Mouse (Mus musculus): Measurements from ENCODE around the gene Lrp5. TPM values are rescaled to one million over a fixed set of nuclear protein-coding genes. Genes with fewer than 3 reads are reported as not detected.

Gene Lrp5
- total and polyA plus RNA-seq, 2 experiments from 2014 or later = 1.1 to 17.6 TPM

GRCm38 (mm10) chr19:3575632-3576384 is 110.6 kb downstream of the Lrp5 start, which contains the start of gene Ppp6r3:
Ppp6r3 (minus strand) TSS chr19:3575749.
- H3K9ac ChIP-seq (replicated peaks; ENCODE audit: low read length) = peak within 1 kb of the TSS; percentile 77
- peak within 1 kb of the TSS; percentile 74 for H3K4me3 ChIP-seq (ENCODE audit: low read length)
- ATAC-seq = peak; percentile 98
- no peaks in the 10 kb centered on the region for H3K9me3 ChIP-seq (ENCODE audit: low read length)
- TF ChIP-seq CTCF (IDR thresholded peaks at IDR 0.05; ENCODE audit: low read depth) = no peak
- DNase-seq (ENCODE audit: low spot score) = peak; percentile 99
- no peaks in the 10 kb centered on the region for H3K36me3 ChIP-seq (ENCODE audit: insufficient read depth, low read length)
- peak within 1 kb of the TSS; percentile 71 for H3K4me2 ChIP-seq (ENCODE audit: low read depth, low read length)
- H3K27me3 ChIP-seq (ENCODE audit: insufficient read depth, low read length) = no peaks in the 10 kb centered on the region
- peaks cover 20% of the 10 kb centered on the region for H3K4me1 ChIP-seq (ENCODE audit: insufficient read depth, low read length)
- under 1% methylated on average over 51 of the region's 51 CpGs for WGBS
- H3K27ac ChIP-seq = peak within 1 kb of the TSS; percentile 93

- no peak for TF ChIP-seq CTCF (IDR thresholded peaks at IDR 0.05; ENCODE audit: low read depth)
- Histone ChIP-seq H3K9ac (replicated peaks; ENCODE audit: low read length) (peak overlapping the region; percentile 77), H3K27me3 (ENCODE audit: insufficient read depth, low read length) (no peaks in the 10 kb centered on the region), H3K36me3 (ENCODE audit: insufficient read depth, low read length) (no peaks in the 10 kb centered on the region), H3K4me2 (ENCODE audit: low read depth, low read length) (peak overlapping the region; percentile 71), H3K9me3 (ENCODE audit: low read length) (no peaks in the 10 kb centered on the region), H3K27ac (peak overlapping the region; percentile 93), H3K4me1 (ENCODE audit: insufficient read depth, low read length) (peaks cover 20% of the 10 kb centered on the region), H3K4me3 (ENCODE audit: low read length) (peak overlapping the region; percentile 74)
- WGBS = 0% methylated on average over 46 of the region's 50 CpGs
- ATAC-seq (peak; percentile 43), DNase-seq (ENCODE audit: low spot score) (peak; percentile 71)
These were observed 111.1 kb downstream of the Lrp5 start for GRCm38 (mm10) chr19:3575276-3575631.

- Histone ChIP-seq H3K36me3 (ENCODE audit: insufficient read depth, low read length) (no peaks in the 10 kb centered on the region), H3K4me2 (ENCODE audit: low read depth, low read length) (peak overlapping the region; percentile 71), H3K27ac (peak overlapping the region; percentile 93), H3K9me3 (ENCODE audit: low read length) (no peaks in the 10 kb centered on the region), H3K4me3 (ENCODE audit: low read length) (peak overlapping the region; percentile 74), H3K4me1 (ENCODE audit: insufficient read depth, low read length) (peaks cover 20% of the 10 kb centered on the region), H3K9ac (replicated peaks; ENCODE audit: low read length) (peak overlapping the region; percentile 77), H3K27me3 (ENCODE audit: insufficient read depth, low read length) (no peaks in the 10 kb centered on the region)
- ATAC-seq (no peak), DNase-seq (ENCODE audit: low spot score) (no peak)
- TF ChIP-seq CTCF (IDR thresholded peaks at IDR 0.05; ENCODE audit: low read depth) = no peak
- 2% methylated on average over 9 of the region's 9 CpGs for WGBS
These were observed 111.7 kb downstream of the Lrp5 start for GRCm38 (mm10) chr19:3574593-3575094.

GRCm38 (mm10) chr19:3564309-3564708 is 122.1 kb downstream of the Lrp5 start:
- Histone ChIP-seq H3K36me3 (ENCODE audit: insufficient read depth, low read length) (no peaks in the 10 kb centered on the region), H3K27me3 (ENCODE audit: insufficient read depth, low read length) (no peaks in the 10 kb centered on the region), H3K4me3 (ENCODE audit: low read length) (no peak overlapping the region), H3K4me1 (ENCODE audit: insufficient read depth, low read length) (no peaks in the 10 kb centered on the region), H3K9me3 (ENCODE audit: low read length) (no peaks in the 10 kb centered on the region), H3K27ac (no peak overlapping the region), H3K4me2 (ENCODE audit: low read depth, low read length) (no peak overlapping the region), H3K9ac (replicated peaks; ENCODE audit: low read length) (no peak overlapping the region)
- 61% methylated on average over 3 of the region's 3 CpGs for WGBS
- peak; percentile 10 for DNase-seq (ENCODE audit: low spot score)
- ATAC-seq = no peak
- TF ChIP-seq CTCF (IDR thresholded peaks at IDR 0.05; ENCODE audit: low read depth) = no peak

- Histone ChIP-seq H3K9me3 (ENCODE audit: low read length) (no peaks in the 10 kb centered on the region), H3K4me2 (ENCODE audit: low read depth, low read length) (no peak overlapping the region), H3K9ac (replicated peaks; ENCODE audit: low read length) (no peak overlapping the region), H3K27ac (no peak overlapping the region), H3K4me1 (ENCODE audit: insufficient read depth, low read length) (no peaks in the 10 kb centered on the region), H3K36me3 (ENCODE audit: insufficient read depth, low read length) (no peaks in the 10 kb centered on the region), H3K4me3 (ENCODE audit: low read length) (no peak overlapping the region), H3K27me3 (ENCODE audit: insufficient read depth, low read length) (no peaks in the 10 kb centered on the region)
- TF ChIP-seq CTCF (IDR thresholded peaks at IDR 0.05; ENCODE audit: low read depth) = no peak
- 81% methylated on average over 6 of the region's 6 CpGs for WGBS
- DNase-seq (ENCODE audit: low spot score) (no peak), ATAC-seq (no peak)
These were observed 123.6 kb downstream of the Lrp5 start for GRCm38 (mm10) chr19:3562752-3563151.

GRCm38 (mm10) chr19:3562298-3562697 is 124.1 kb downstream of the Lrp5 start:
- Histone ChIP-seq H3K4me3 (ENCODE audit: low read length) (no peak overlapping the region), H3K9me3 (ENCODE audit: low read length) (no peaks in the 10 kb centered on the region), H3K27me3 (ENCODE audit: insufficient read depth, low read length) (no peaks in the 10 kb centered on the region), H3K36me3 (ENCODE audit: insufficient read depth, low read length) (no peaks in the 10 kb centered on the region), H3K4me1 (ENCODE audit: insufficient read depth, low read length) (no peaks in the 10 kb centered on the region), H3K4me2 (ENCODE audit: low read depth, low read length) (no peak overlapping the region), H3K27ac (no peak overlapping the region), H3K9ac (replicated peaks; ENCODE audit: low read length) (no peak overlapping the region)
- no peak for TF ChIP-seq CTCF (IDR thresholded peaks at IDR 0.05; ENCODE audit: low read depth)
- ATAC-seq (no peak), DNase-seq (ENCODE audit: low spot score) (no peak)
- WGBS = 95% methylated on average over 2 of the region's 2 CpGs
